Mouse (Mus musculus): ENCODE results near the gene Prss45. TPM values are rescaled to one million over a fixed set of nuclear protein-coding genes. Genes with fewer than 3 reads are reported as not detected.

The Prss45 gene
- total RNA-seq, 2 experiments from 2014 or later: not detected

Other genes starting within 250 kb of the Prss45 start
- 2.3 and 2.9 TPM in 2 replicates for gene Nradd, start 210.1 kb upstream of the Prss45 start, total RNA-seq (2015; ENCODE audit: low replicate concordance)
- 1.1 TPM in 1 of 2 replicates, not detected in the other for gene Nradd, start 210.1 kb upstream of the Prss45 start, total RNA-seq (2017; ENCODE audit: low replicate concordance)
- 6.9 and 15.6 TPM in 2 replicates for gene Nbeal2, start 180.4 kb upstream of the Prss45 start, total RNA-seq (2015; ENCODE audit: low replicate concordance)
- gene Nbeal2, start 180.4 kb upstream of the Prss45 start, total RNA-seq (2017; ENCODE audit: low replicate concordance): 12.0 and 12.4 TPM in 2 replicates
- 14.0 and 58.5 TPM in 2 replicates for gene Ccdc12, start 178.1 kb upstream of the Prss45 start, total RNA-seq (2015; ENCODE audit: low replicate concordance)
- 20.8 and 29.3 TPM in 2 replicates for gene Ccdc12, start 178.1 kb upstream of the Prss45 start, total RNA-seq (2017; ENCODE audit: low replicate concordance)
- gene Myl3, start 92.7 kb upstream of the Prss45 start, total RNA-seq (2015; ENCODE audit: low replicate concordance): not detected in 2 replicates
- not detected in 2 replicates for gene Myl3, start 92.7 kb upstream of the Prss45 start, total RNA-seq (2017; ENCODE audit: low replicate concordance)
- not detected in 2 replicates for gene Pth1r, start 87.4 kb upstream of the Prss45 start, total RNA-seq (2015; ENCODE audit: low replicate concordance)
- not detected in 2 replicates for gene Pth1r, start 87.4 kb upstream of the Prss45 start, total RNA-seq (2017; ENCODE audit: low replicate concordance)
- not detected in 2 replicates for gene Prss42, start 36.4 kb upstream of the Prss45 start, total RNA-seq (2015; ENCODE audit: low replicate concordance)
- not detected in 2 replicates for gene Prss42, start 36.4 kb upstream of the Prss45 start, total RNA-seq (2017; ENCODE audit: low replicate concordance)
- not detected in 2 replicates for gene Prss44, start 20.6 kb upstream of the Prss45 start, total RNA-seq (2015; ENCODE audit: low replicate concordance)
- gene Prss44, start 20.6 kb upstream of the Prss45 start, total RNA-seq (2017; ENCODE audit: low replicate concordance): not detected in 2 replicates
- not detected in 2 replicates for gene Prss43, start 7.9 kb upstream of the Prss45 start, total RNA-seq (2015; ENCODE audit: low replicate concordance)
- gene Prss43, start 7.9 kb upstream of the Prss45 start, total RNA-seq (2017; ENCODE audit: low replicate concordance): not detected in 2 replicates
- gene Prss46, start 9.9 kb downstream of the Prss45 start, total RNA-seq (2015; ENCODE audit: low replicate concordance): not detected in 2 replicates
- gene Prss46, start 9.9 kb downstream of the Prss45 start, total RNA-seq (2017; ENCODE audit: low replicate concordance): not detected in 2 replicates
- 7.7 TPM in 1 of 2 replicates, not detected in the other for gene Prss50, start 23.4 kb downstream of the Prss45 start, total RNA-seq (2015; ENCODE audit: low replicate concordance)
- gene Prss50, start 23.4 kb downstream of the Prss45 start, total RNA-seq (2017; ENCODE audit: low replicate concordance): not detected in 2 replicates
- gene Als2cl, start 45.3 kb downstream of the Prss45 start, total RNA-seq (2015; ENCODE audit: low replicate concordance): 0.63 TPM in 1 of 2 replicates, not detected in the other
- not detected in 2 replicates for gene Als2cl, start 45.3 kb downstream of the Prss45 start, total RNA-seq (2017; ENCODE audit: low replicate concordance)
- gene Tmie, start 45.5 kb downstream of the Prss45 start, total RNA-seq (2015; ENCODE audit: low replicate concordance): not detected in 2 replicates
- gene Tmie, start 45.5 kb downstream of the Prss45 start, total RNA-seq (2017; ENCODE audit: low replicate concordance): not detected in 2 replicates
- not detected in 2 replicates for gene Fam240a, start 82.3 kb downstream of the Prss45 start, total RNA-seq (2015; ENCODE audit: low replicate concordance)
- gene Fam240a, start 82.3 kb downstream of the Prss45 start, total RNA-seq (2017; ENCODE audit: low replicate concordance): not detected in 2 replicates
- gene Tdgf1, start 111.6 kb downstream of the Prss45 start, total RNA-seq (2015; ENCODE audit: low replicate concordance): not detected in 2 replicates
- gene Tdgf1, start 111.6 kb downstream of the Prss45 start, total RNA-seq (2017; ENCODE audit: low replicate concordance): not detected in 2 replicates
- gene Lrrc2, start 117.0 kb downstream of the Prss45 start, total RNA-seq (2015; ENCODE audit: low replicate concordance): not detected in 2 replicates
- 0.42 TPM in 1 of 2 replicates, not detected in the other for gene Lrrc2, start 117.0 kb downstream of the Prss45 start, total RNA-seq (2017; ENCODE audit: low replicate concordance)
- not detected in 2 replicates for gene Rtp3, start 156.0 kb downstream of the Prss45 start, total RNA-seq (2015; ENCODE audit: low replicate concordance)
- gene Rtp3, start 156.0 kb downstream of the Prss45 start, total RNA-seq (2017; ENCODE audit: low replicate concordance): not detected in 2 replicates
- 948 and 1,023 TPM in 2 replicates for gene Ltf, start 184.7 kb downstream of the Prss45 start, total RNA-seq (2015; ENCODE audit: low replicate concordance)
- gene Ltf, start 184.7 kb downstream of the Prss45 start, total RNA-seq (2017; ENCODE audit: low replicate concordance): 738 and 893 TPM in 2 replicates
- gene Ccrl2, start 222.9 kb downstream of the Prss45 start, total RNA-seq (2015; ENCODE audit: low replicate concordance): 32.7 and 39.5 TPM in 2 replicates
- 43.8 and 65.4 TPM in 2 replicates for gene Ccrl2, start 222.9 kb downstream of the Prss45 start, total RNA-seq (2017; ENCODE audit: low replicate concordance)

All from erythroblast, adult 5-6 weeks (primary cell).